Mouse (Mus musculus): ENCODE measurements around the gene Hdac9.

Gene Hdac9

GRCm38 (mm10) chr12:34916995-34917394 lies at the start of gene Hdac9:
Gene Hdac9, minus strand, starts transcription at chr12:34917095.
- DNase-seq (ENCODE audit: low spot score): no peak

- no peak for DNase-seq (ENCODE audit: low spot score)
Measured at GRCm38 (mm10) chr12:34949066-34949706, 32.3 kb upstream of the Hdac9 start.

GRCm38 (mm10) chr12:34937918-34938317 lies 21.0 kb upstream of the Hdac9 start:
- DNase-seq (ENCODE audit: low spot score): no peak

- no peak for DNase-seq (ENCODE audit: low spot score)
Measured at GRCm38 (mm10) chr12:34908008-34908407, 8.9 kb downstream of the Hdac9 start.

GRCm38 (mm10) chr12:34907506-34907850 lies 9.4 kb downstream of the Hdac9 start:
- no peak for DNase-seq (ENCODE audit: low spot score)

- DNase-seq (ENCODE audit: low spot score): no peak
Measured at GRCm38 (mm10) chr12:34906704-34907505, 10.0 kb downstream of the Hdac9 start.

- no peak for DNase-seq (ENCODE audit: low spot score)
Measured at GRCm38 (mm10) chr12:34906376-34906703, 10.6 kb downstream of the Hdac9 start.

- no peak for DNase-seq (ENCODE audit: low spot score)
Measured at GRCm38 (mm10) chr12:34900241-34900640, 16.7 kb downstream of the Hdac9 start.

GRCm38 (mm10) chr12:34894867-34895266 lies 22.0 kb downstream of the Hdac9 start:
- no peak for DNase-seq (ENCODE audit: low spot score)

GRCm38 (mm10) chr12:34888694-34889093 lies 28.2 kb downstream of the Hdac9 start:
- no peak for DNase-seq (ENCODE audit: low spot score)

GRCm38 (mm10) chr12:34874926-34875325 lies 42.0 kb downstream of the Hdac9 start:
- DNase-seq (ENCODE audit: low spot score): no peak

- no peak for DNase-seq (ENCODE audit: low spot score)
Measured at GRCm38 (mm10) chr12:34871028-34871427, 45.9 kb downstream of the Hdac9 start.

GRCm38 (mm10) chr12:34841196-34841595 lies 75.7 kb downstream of the Hdac9 start:
- no peak for DNase-seq (ENCODE audit: low spot score)

GRCm38 (mm10) chr12:34837318-34837717 lies 79.6 kb downstream of the Hdac9 start:
- no peak for DNase-seq (ENCODE audit: low spot score)

- DNase-seq (ENCODE audit: low spot score): no peak
Measured at GRCm38 (mm10) chr12:34836864-34837263, 80.0 kb downstream of the Hdac9 start.

- no peak for DNase-seq (ENCODE audit: low spot score)
Measured at GRCm38 (mm10) chr12:34836085-34836484, 80.8 kb downstream of the Hdac9 start.

- no peak for DNase-seq (ENCODE audit: low spot score)
Measured at GRCm38 (mm10) chr12:34835493-34835892, 81.4 kb downstream of the Hdac9 start.

GRCm38 (mm10) chr12:34828684-34829083 lies 88.2 kb downstream of the Hdac9 start:
- DNase-seq (ENCODE audit: low spot score): no peak

- DNase-seq (ENCODE audit: low spot score): no peak
Measured at GRCm38 (mm10) chr12:34826931-34827330, 90.0 kb downstream of the Hdac9 start.

GRCm38 (mm10) chr12:34820229-34820628 lies 96.7 kb downstream of the Hdac9 start:
- DNase-seq (ENCODE audit: low spot score): no peak

GRCm38 (mm10) chr12:34811673-34812613 lies 105.0 kb downstream of the Hdac9 start:
- no peak for DNase-seq (ENCODE audit: low spot score)

- DNase-seq (ENCODE audit: low spot score): no peak
Measured at GRCm38 (mm10) chr12:34810221-34810620, 106.7 kb downstream of the Hdac9 start.

GRCm38 (mm10) chr12:34808180-34808579 lies 108.7 kb downstream of the Hdac9 start:
- no peak for DNase-seq (ENCODE audit: low spot score)
